9 mouse cellular contexts compared by ENCODE assay signal in the genomic region with DNA sequence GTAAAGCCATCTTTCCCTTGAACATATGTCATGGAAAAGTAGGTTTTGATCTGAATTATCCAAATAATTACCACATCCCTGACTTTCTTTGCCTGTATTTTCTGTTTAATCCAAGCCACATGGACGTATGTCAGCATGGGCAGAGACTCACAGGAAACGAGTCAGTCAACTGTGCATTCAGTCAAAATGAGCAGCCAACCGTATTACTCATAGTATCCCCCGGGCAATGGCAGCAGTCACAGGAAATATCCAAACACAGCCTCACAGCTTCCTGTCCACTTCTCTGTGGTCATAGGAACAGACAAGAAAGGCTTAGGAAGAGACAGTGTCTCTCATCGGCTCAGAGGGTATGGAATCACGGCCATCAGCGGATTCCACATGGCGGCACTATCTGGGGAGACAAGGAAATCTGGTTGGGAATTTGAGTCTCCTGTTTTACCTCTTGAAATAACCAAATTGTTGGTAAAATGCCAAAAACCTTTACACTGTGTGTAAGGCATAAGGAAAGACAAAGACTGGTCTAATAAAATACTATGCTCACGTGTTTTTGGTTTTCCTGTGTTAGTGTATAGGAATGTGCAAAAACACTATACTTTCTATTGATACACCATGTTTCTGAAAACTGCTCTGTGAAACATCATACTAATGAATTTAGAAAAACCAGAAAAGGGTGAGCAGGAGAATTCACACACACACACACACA.
DNase-seq lines count a peak whose midpoint lies in the region; ATAC-seq and TF ChIP-seq lines count a peak whose summit lies in the region.
"Had no signal": no experiment of that assay in that cellular context is flagged by ENCODE, and none has a peak within 500 bp of the region (broad histone marks: within the 10 kb centered on the region; RNA-seq: fewer than 3 reads in every experiment).

No protein-coding gene starts in this region.

- intact Hi-C loops in left cerebral cortex, postnatal 25 days (cut with DNase I) = no loop called here

- H3K27ac ChIP-seq in liver, postnatal 0 days (ENCODE audit: low read depth) = no peak overlapping the region
- no peak overlapping the region for H3K27ac ChIP-seq in liver, embryonic 12.5 days
- H3K27ac ChIP-seq in kidney, postnatal 0 days = no peak overlapping the region
- H3K27ac ChIP-seq: forebrain, embryonic 12.5 days had no signal

- no peaks in the 10 kb centered on the region for H3K36me3 ChIP-seq in liver, postnatal 0 days (replicated peaks; ENCODE audit: insufficient read depth, low read length)
- H3K36me3 ChIP-seq in liver, embryonic 12.5 days = no peaks in the 10 kb centered on the region
- no peaks in the 10 kb centered on the region for H3K36me3 ChIP-seq in kidney, postnatal 0 days (ENCODE audit: insufficient read depth, low read length)
- H3K36me3 ChIP-seq: forebrain, embryonic 12.5 days had no signal

- no peaks in the 10 kb centered on the region for H3K9me3 ChIP-seq in liver, postnatal 0 days (ENCODE audit: low read length)
- H3K9me3 ChIP-seq in liver, embryonic 12.5 days (replicated peaks) = no peaks in the 10 kb centered on the region
- no peaks in the 10 kb centered on the region for H3K9me3 ChIP-seq in kidney, postnatal 0 days (replicated peaks; ENCODE audit: low read length)
- H3K9me3 ChIP-seq: forebrain, embryonic 12.5 days had no signal

- 0 out of 2 replicates have a peak, but pooled peaks have one; percentile 11 for TF ChIP-seq EP300 in liver, postnatal 0 days (IDR thresholded peaks at IDR 0.05; ENCODE audit: low read depth)

- peak; percentile 30 for DNase-seq in embryo, embryonic 10 days (ENCODE audit: low spot score)
- no peak for DNase-seq in embryo, embryonic 9.5 days (ENCODE audit: extremely low spot score)
- DNase-seq in liver, postnatal 0 days = no peak
- peak; percentile 51 for DNase-seq in kidney, postnatal 0 days (ENCODE audit: low spot score)
- peak; percentile 53 for DNase-seq in retina, embryonic 14.5 days (ENCODE audit: low spot score)
- DNase-seq in neural tube, embryonic 10.5 days (ENCODE audit: extremely low spot score, low spot score) = no peak
- no peak for DNase-seq in left cerebral cortex, postnatal 25 days (ENCODE audit: low spot score in 2 of 2)

- no peak overlapping the region for H3K9ac ChIP-seq in liver, postnatal 0 days (replicated peaks)
- H3K9ac ChIP-seq in liver, embryonic 12.5 days = no peak overlapping the region
- no peak overlapping the region for H3K9ac ChIP-seq in kidney, postnatal 0 days (ENCODE audit: low read depth, low read length)
- H3K9ac ChIP-seq: forebrain, embryonic 12.5 days had no signal

- H3K4me2 ChIP-seq in liver, postnatal 0 days (ENCODE audit: low read depth, low read length) = no peak overlapping the region
- no peak overlapping the region for H3K4me2 ChIP-seq in liver, embryonic 12.5 days
- no peak overlapping the region for H3K4me2 ChIP-seq in kidney, postnatal 0 days (ENCODE audit: low read length)
- H3K4me2 ChIP-seq: forebrain, embryonic 12.5 days had no signal

- TF ChIP-seq CTCF in liver, postnatal 0 days (IDR thresholded peaks at IDR 0.05; ENCODE audit: low read depth) = no peak
- TF ChIP-seq CTCF in kidney, postnatal 0 days (IDR thresholded peaks at IDR 0.05; ENCODE audit: low read depth) = no peak

- no peak overlapping the region for H3K4me3 ChIP-seq in liver, postnatal 0 days (ENCODE audit: low read depth, low read length)
- no peak overlapping the region for H3K4me3 ChIP-seq in liver, embryonic 12.5 days
- H3K4me3 ChIP-seq in kidney, postnatal 0 days (replicated peaks; ENCODE audit: low read depth, low read length) = no peak overlapping the region
- H3K4me3 ChIP-seq: forebrain, embryonic 12.5 days had no signal

- H3K27me3 ChIP-seq in liver, postnatal 0 days (ENCODE audit: insufficient read depth, low read length) = no peaks in the 10 kb centered on the region
- no peaks in the 10 kb centered on the region for H3K27me3 ChIP-seq in liver, embryonic 12.5 days (replicated peaks)
- no peaks in the 10 kb centered on the region for H3K27me3 ChIP-seq in kidney, postnatal 0 days (ENCODE audit: insufficient read depth, low read length)
- H3K27me3 ChIP-seq: forebrain, embryonic 12.5 days had no signal

- peaks cover 2% of the 10 kb centered on the region for H3K4me1 ChIP-seq in liver, postnatal 0 days (ENCODE audit: insufficient read depth)
- H3K4me1 ChIP-seq in liver, embryonic 12.5 days = no peaks in the 10 kb centered on the region
- H3K4me1 ChIP-seq in kidney, postnatal 0 days (replicated peaks; ENCODE audit: insufficient read depth, low read length) = 0 out of 2 replicates have a peak, but pooled peaks cover 3% of the 10 kb centered on the region

- 51% methylated on average over 9 of the region's 9 CpGs for WGBS in liver, postnatal 0 days (ENCODE audit: insufficient replicate concordance)
- 54% methylated on average over 9 of the region's 9 CpGs for WGBS in liver, embryonic 12.5 days (ENCODE audit: insufficient replicate concordance)
- 49% methylated on average over 9 of the region's 9 CpGs for WGBS in kidney, postnatal 0 days

- ATAC-seq in liver, postnatal 0 days = 0 out of 2 replicates have a peak, but pooled peaks have one; percentile 21
- ATAC-seq in liver, embryonic 12.5 days = no peak
- no peak for ATAC-seq in kidney, postnatal 0 days (replicated peaks; ENCODE audit: low FRiP score, low read depth)

Comparison
In these comparisons a context has a peak if more than half of its experiments do, and no peak if none do; other contexts are left out.
1. DNase-seq: peak in embryo, embryonic 10 days (single experiment), kidney, postnatal 0 days (single experiment) and retina, embryonic 14.5 days (single experiment); none in embryo, embryonic 9.5 days (single experiment), liver, postnatal 0 days (single experiment), neural tube, embryonic 10.5 days (single experiment) and left cerebral cortex, postnatal 25 days (0 of 2).